Mouse (Mus musculus): Measurements from ENCODE around the gene Mdk. TPM values are rescaled to one million over a fixed set of nuclear protein-coding genes. Genes with fewer than 3 reads are reported as not detected.

Gene Mdk
- total and polyA plus RNA-seq, 2 experiments from 2014 or later = 54.9 to 167 TPM

GRCm38 (mm10) chr2:91964610-91965204 is 32.6 kb upstream of the Mdk start:
- ATAC-seq (no peak), DNase-seq (ENCODE audit: low spot score) (no peak)
- 74% methylated on average over 3 of the region's 3 CpGs for WGBS
- Histone ChIP-seq H3K9me3 (ENCODE audit: low read length) (no peaks in the 10 kb centered on the region), H3K36me3 (ENCODE audit: insufficient read depth, low read length) (no peaks in the 10 kb centered on the region), H3K27ac (no peak overlapping the region), H3K4me2 (ENCODE audit: low read depth, low read length) (no peak overlapping the region), H3K27me3 (ENCODE audit: insufficient read depth, low read length) (no peaks in the 10 kb centered on the region), H3K4me3 (ENCODE audit: low read length) (no peak overlapping the region), H3K9ac (replicated peaks; ENCODE audit: low read length) (no peak overlapping the region), H3K4me1 (ENCODE audit: insufficient read depth, low read length) (peaks cover 20% of the 10 kb centered on the region)
- no peak for TF ChIP-seq CTCF (IDR thresholded peaks at IDR 0.05; ENCODE audit: low read depth)

- Histone ChIP-seq H3K27ac (peak overlapping the region; percentile 82), H3K4me1 (ENCODE audit: insufficient read depth, low read length) (peaks cover 26% of the 10 kb centered on the region), H3K36me3 (ENCODE audit: insufficient read depth, low read length) (no peaks in the 10 kb centered on the region), H3K9ac (replicated peaks; ENCODE audit: low read length) (peak overlapping the region; percentile 85), H3K4me2 (ENCODE audit: low read depth, low read length) (peak overlapping the region; percentile 93), H3K4me3 (ENCODE audit: low read length) (peak overlapping the region; percentile 86), H3K9me3 (ENCODE audit: low read length) (no peaks in the 10 kb centered on the region), H3K27me3 (ENCODE audit: insufficient read depth, low read length) (no peaks in the 10 kb centered on the region)
- DNase-seq (ENCODE audit: low spot score) (peak; percentile 95), ATAC-seq (peak; percentile 92)
- peak; percentile 69 for TF ChIP-seq CTCF (IDR thresholded peaks at IDR 0.05; ENCODE audit: low read depth)
- WGBS = under 1% methylated on average over 49 of the region's 57 CpGs
These were observed 31.4 kb upstream of the Mdk start for GRCm38 (mm10) chr2:91963443-91963932.

GRCm38 (mm10) chr2:91962864-91963401 is 30.8 kb upstream of the Mdk start:
- ATAC-seq (no peak), DNase-seq (ENCODE audit: low spot score) (no peak)
- no peaks in the 10 kb centered on the region for H3K36me3 ChIP-seq (ENCODE audit: insufficient read depth, low read length)
- peaks cover 26% of the 10 kb centered on the region for H3K4me1 ChIP-seq (ENCODE audit: insufficient read depth, low read length)
- peak overlapping the region; percentile 85 for H3K9ac ChIP-seq (replicated peaks; ENCODE audit: low read length)
- H3K27me3 ChIP-seq (ENCODE audit: insufficient read depth, low read length) = no peaks in the 10 kb centered on the region
- H3K9me3 ChIP-seq (ENCODE audit: low read length) = no peaks in the 10 kb centered on the region
- TF ChIP-seq CTCF (IDR thresholded peaks at IDR 0.05; ENCODE audit: low read depth) = no peak
- under 1% methylated on average over 35 of the region's 39 CpGs for WGBS
- H3K27ac ChIP-seq = peak overlapping the region; percentile 82
- peak overlapping the region; percentile 86 for H3K4me3 ChIP-seq (ENCODE audit: low read length)
- peak overlapping the region; percentile 93 for H3K4me2 ChIP-seq (ENCODE audit: low read depth, low read length)

- WGBS = 44% methylated on average over 4 of the region's 4 CpGs
- no peak for ATAC-seq
- no peak overlapping the region for H3K27ac ChIP-seq
These were observed 30.0 kb upstream of the Mdk start for GRCm38 (mm10) chr2:91961901-91962761.

GRCm38 (mm10) chr2:91960459-91960858 is 28.4 kb upstream of the Mdk start:
- Histone ChIP-seq H3K36me3 (ENCODE audit: insufficient read depth, low read length) (no peaks in the 10 kb centered on the region), H3K27ac (peak overlapping the region; percentile 51; the same call in 1 of the 2 replicates), H3K9me3 (ENCODE audit: low read length) (no peaks in the 10 kb centered on the region), H3K4me1 (ENCODE audit: insufficient read depth, low read length) (peaks cover 32% of the 10 kb centered on the region), H3K4me2 (ENCODE audit: low read depth, low read length) (no peak overlapping the region), H3K9ac (replicated peaks; ENCODE audit: low read length) (no peak overlapping the region; the same call in 1 of the 2 replicates), H3K4me3 (ENCODE audit: low read length) (no peak overlapping the region), H3K27me3 (ENCODE audit: insufficient read depth, low read length) (no peaks in the 10 kb centered on the region)
- no peak for TF ChIP-seq CTCF (IDR thresholded peaks at IDR 0.05; ENCODE audit: low read depth)
- no peak for ATAC-seq
- DNase-seq (ENCODE audit: low spot score) = no peak
- 67% methylated on average over 5 of the region's 5 CpGs for WGBS

More at GRCm38 (mm10) chr2:91961901-91962761, 30.0 kb upstream of the Mdk start:
- no peak for DNase-seq (ENCODE audit: low spot score)
- Histone ChIP-seq H3K9ac (replicated peaks; ENCODE audit: low read length) (peak overlapping the region; percentile 85), H3K4me3 (ENCODE audit: low read length) (peak overlapping the region; percentile 86), H3K27me3 (ENCODE audit: insufficient read depth, low read length) (no peaks in the 10 kb centered on the region), H3K4me1 (ENCODE audit: insufficient read depth, low read length) (peaks cover 28% of the 10 kb centered on the region), H3K4me2 (ENCODE audit: low read depth, low read length) (peak overlapping the region; percentile 93), H3K9me3 (ENCODE audit: low read length) (no peaks in the 10 kb centered on the region), H3K36me3 (ENCODE audit: insufficient read depth, low read length) (no peaks in the 10 kb centered on the region)
- TF ChIP-seq CTCF (IDR thresholded peaks at IDR 0.05; ENCODE audit: low read depth) = no peak

- no peak for TF ChIP-seq CTCF (IDR thresholded peaks at IDR 0.05; ENCODE audit: low read depth)
- 55% methylated on average over 11 of the region's 11 CpGs for WGBS
- Histone ChIP-seq H3K4me3 (ENCODE audit: low read length) (no peak overlapping the region), H3K4me1 (ENCODE audit: insufficient read depth, low read length) (peaks cover 32% of the 10 kb centered on the region), H3K9ac (replicated peaks; ENCODE audit: low read length) (peak overlapping the region; percentile 35; the same call in 1 of the 2 replicates), H3K27ac (peak overlapping the region; percentile 51), H3K36me3 (ENCODE audit: insufficient read depth, low read length) (no peaks in the 10 kb centered on the region), H3K27me3 (ENCODE audit: insufficient read depth, low read length) (no peaks in the 10 kb centered on the region), H3K4me2 (ENCODE audit: low read depth, low read length) (no peak overlapping the region), H3K9me3 (ENCODE audit: low read length) (no peaks in the 10 kb centered on the region)
- DNase-seq (ENCODE audit: low spot score) (no peak), ATAC-seq (no peak)
These were observed 27.7 kb upstream of the Mdk start for GRCm38 (mm10) chr2:91959544-91960410.

Measured in hindbrain, postnatal 0 days (tissue).